Mouse (Mus musculus): Measurements from ENCODE around the gene Treh.
A peak's percentile ranks its signal among the peaks of the same experiment; 100 is the strongest.

The Treh gene

GRCm38 (mm10) chr9:44717822-44718242 lies 44.8 kb downstream of the Treh start:
- DNase-seq: peak; percentile 87

- peak; percentile 61 for DNase-seq
These were observed 46.1 kb downstream of the Treh start for GRCm38 (mm10) chr9:44718937-44719631.

GRCm38 (mm10) chr9:44719632-44720357 lies 46.8 kb downstream of the Treh start:
- DNase-seq: no peak

- peak; percentile 65 for DNase-seq
These were observed 47.5 kb downstream of the Treh start for GRCm38 (mm10) chr9:44720358-44721153.

GRCm38 (mm10) chr9:44721154-44721876 lies 48.3 kb downstream of the Treh start:
- peak; percentile 93 for DNase-seq

- DNase-seq: no peak
These were observed 48.8 kb downstream of the Treh start for GRCm38 (mm10) chr9:44721877-44722186.

GRCm38 (mm10) chr9:44722575-44722974 lies 49.5 kb downstream of the Treh start:
- no peak for DNase-seq

GRCm38 (mm10) chr9:44723008-44723407 lies 50.0 kb downstream of the Treh start:
- no peak for DNase-seq

- no peak for DNase-seq
These were observed 50.5 kb downstream of the Treh start for GRCm38 (mm10) chr9:44723521-44724041.

GRCm38 (mm10) chr9:44724223-44724622 lies 51.2 kb downstream of the Treh start:
- no peak for DNase-seq

GRCm38 (mm10) chr9:44724665-44725064 lies 51.6 kb downstream of the Treh start:
- DNase-seq: no peak

- no peak for DNase-seq
These were observed 53.6 kb downstream of the Treh start for GRCm38 (mm10) chr9:44726431-44727146.

- DNase-seq: no peak
These were observed 54.4 kb downstream of the Treh start for GRCm38 (mm10) chr9:44727441-44727840.

- no peak for DNase-seq
These were observed 59.1 kb downstream of the Treh start for GRCm38 (mm10) chr9:44732130-44732549.

GRCm38 (mm10) chr9:44732921-44733530 lies 60.0 kb downstream of the Treh start:
- DNase-seq: no peak

- DNase-seq: peak; percentile 50
These were observed 60.9 kb downstream of the Treh start for GRCm38 (mm10) chr9:44733671-44734523.

- no peak for DNase-seq
These were observed 61.8 kb downstream of the Treh start, which contains the start of gene Phldb1 for GRCm38 (mm10) chr9:44734524-44735494. Gene Phldb1 (minus strand): TSS chr9:44735198.

GRCm38 (mm10) chr9:44735886-44736285 lies 62.9 kb downstream of the Treh start:
- no peak for DNase-seq
